Mouse (Mus musculus): ENCODE results near the gene Prim2. TPM values are rescaled to one million over a fixed set of nuclear protein-coding genes. Genes with fewer than 3 reads are reported as not detected.

Gene Prim2
- total and polyA plus RNA-seq, 3 experiments = 1.1 to 2.3 (median 2.3) TPM

DNA sequence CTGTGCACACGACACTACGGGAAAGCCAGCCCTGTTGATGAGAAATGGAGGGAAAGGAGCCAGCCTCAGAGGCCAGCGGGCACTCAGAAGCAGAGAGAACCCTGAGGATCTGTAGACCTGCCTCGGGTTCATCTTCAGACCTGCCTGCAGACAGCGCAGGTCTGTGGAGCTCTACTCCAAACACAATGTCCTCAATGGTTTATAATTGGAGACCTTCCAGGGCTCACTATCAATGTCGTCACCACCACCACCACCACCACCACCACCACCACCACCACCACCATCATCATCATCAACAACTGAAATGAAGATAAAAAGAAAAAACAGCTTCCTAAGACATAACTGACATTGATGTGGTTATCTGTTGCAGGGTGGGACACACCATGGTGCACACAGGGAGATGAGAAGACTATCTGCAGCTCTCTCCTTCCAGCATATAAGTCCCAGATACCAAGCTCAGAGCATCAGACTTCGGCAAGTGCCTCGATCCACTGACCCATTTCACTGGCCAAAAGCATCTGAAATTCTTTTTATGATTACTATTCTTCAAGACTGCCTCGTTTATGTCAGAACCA is 20.0 kb downstream of the Prim2 start:
- TF ChIP-seq POLR2A (IDR thresholded peaks at IDR 0.05; ENCODE audit: insufficient read depth, low read depth, low read length) (no peak), CTCF (IDR thresholded peaks at IDR 0.05) (no peak), EP300 (IDR thresholded peaks at IDR 0.05; ENCODE audit: insufficient read depth, low read depth, low read length) (no peak)
- H3K4me3 ChIP-seq = no peak overlapping the region
- no peaks in the 10 kb centered on the region for H3K36me3 ChIP-seq (ENCODE audit: control insufficient read depth, insufficient read depth, low read length)
- no peaks in the 10 kb centered on the region for H3K79me2 ChIP-seq (replicated peaks; ENCODE audit: control insufficient read depth, insufficient read depth, low read length)
- no peaks in the 10 kb centered on the region for H3K4me1 ChIP-seq (ENCODE audit: control insufficient read depth, insufficient read depth, low read length)
- H3K9ac ChIP-seq (ENCODE audit: low read depth, low read length) = no peak overlapping the region
- intact Hi-C loops (cut with DNase I) = loop anchor here (5.0 kb wide), 1 partner anchor 1472 kb away; no protein-coding TSS in a partner anchor
- no peak for DNase-seq
- no peaks in the 10 kb centered on the region for H3K27me3 ChIP-seq (ENCODE audit: control insufficient read depth, insufficient read depth, low read length)
- no peak overlapping the region for H3K27ac ChIP-seq
- whole genome bisulfite sequencing = 94% methylated on average over 9 of the region's 9 CpGs

- H3K36me3 ChIP-seq (ENCODE audit: control insufficient read depth, insufficient read depth, low read length) = no peaks in the 10 kb centered on the region
- H3K27me3 ChIP-seq (ENCODE audit: control insufficient read depth, insufficient read depth, low read length) = no peaks in the 10 kb centered on the region
- no peaks in the 10 kb centered on the region for H3K4me1 ChIP-seq (ENCODE audit: control insufficient read depth, insufficient read depth, low read length)
- no peak overlapping the region for H3K4me3 ChIP-seq
- H3K79me2 ChIP-seq (replicated peaks; ENCODE audit: control insufficient read depth, insufficient read depth, low read length) = no peaks in the 10 kb centered on the region
- intact Hi-C loops (cut with DNase I) = loop anchor here (5.0 kb wide), 1 partner anchor 1472 kb away; no protein-coding TSS in a partner anchor
- 88% methylated on average over 4 of the region's 4 CpGs for WGBS
- TF ChIP-seq CTCF (IDR thresholded peaks at IDR 0.05) = no peak
- TF ChIP-seq POLR2A (IDR thresholded peaks at IDR 0.05; ENCODE audit: insufficient read depth, low read depth, low read length) = no peak
- no peak for TF ChIP-seq EP300 (IDR thresholded peaks at IDR 0.05; ENCODE audit: insufficient read depth, low read depth, low read length)
- DNase-seq = no peak
- H3K27ac ChIP-seq = no peak overlapping the region
- no peak overlapping the region for H3K9ac ChIP-seq (ENCODE audit: low read depth, low read length)
Observed at GRCm38 (mm10) chr1:33649021-33649420, 20.6 kb downstream of the Prim2 start.

DNA sequence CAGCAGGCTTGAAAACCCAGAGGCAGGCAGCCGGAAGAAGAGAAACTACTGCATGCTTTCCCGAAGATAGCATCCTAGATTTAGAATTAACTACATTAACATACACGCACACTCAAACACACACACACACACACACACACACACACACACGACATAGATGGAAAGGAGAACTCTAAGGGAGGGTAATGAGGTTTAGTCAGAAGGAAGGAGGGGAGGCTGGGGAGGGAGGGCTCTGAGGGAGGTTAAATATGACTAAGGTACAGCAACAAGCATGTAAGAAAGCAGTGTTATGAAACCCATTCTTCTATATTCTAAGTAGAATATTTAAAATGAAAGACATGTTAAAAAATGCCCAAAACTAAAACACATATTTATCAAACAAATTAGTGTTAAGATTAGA is 21.9 kb downstream of the Prim2 start:
- no peak overlapping the region for H3K27ac ChIP-seq
- H3K36me3 ChIP-seq (ENCODE audit: control insufficient read depth, insufficient read depth, low read length) = no peaks in the 10 kb centered on the region
- H3K4me1 ChIP-seq (ENCODE audit: control insufficient read depth, insufficient read depth, low read length) = no peaks in the 10 kb centered on the region
- DNase-seq = no peak
- no peak overlapping the region for H3K4me3 ChIP-seq
- intact Hi-C loops (cut with DNase I) = loop anchor here (5.0 kb wide), 1 partner anchor 1470 kb away; no protein-coding TSS in a partner anchor
- no peak overlapping the region for H3K9ac ChIP-seq (ENCODE audit: low read depth, low read length)
- 69% methylated on average over 4 of the region's 4 CpGs for WGBS
- TF ChIP-seq EP300 (IDR thresholded peaks at IDR 0.05; ENCODE audit: insufficient read depth, low read depth, low read length) (no peak), POLR2A (IDR thresholded peaks at IDR 0.05; ENCODE audit: insufficient read depth, low read depth, low read length) (no peak), CTCF (IDR thresholded peaks at IDR 0.05) (no peak)
- H3K79me2 ChIP-seq (replicated peaks; ENCODE audit: control insufficient read depth, insufficient read depth, low read length) = no peaks in the 10 kb centered on the region
- no peaks in the 10 kb centered on the region for H3K27me3 ChIP-seq (ENCODE audit: control insufficient read depth, insufficient read depth, low read length)

DNA sequence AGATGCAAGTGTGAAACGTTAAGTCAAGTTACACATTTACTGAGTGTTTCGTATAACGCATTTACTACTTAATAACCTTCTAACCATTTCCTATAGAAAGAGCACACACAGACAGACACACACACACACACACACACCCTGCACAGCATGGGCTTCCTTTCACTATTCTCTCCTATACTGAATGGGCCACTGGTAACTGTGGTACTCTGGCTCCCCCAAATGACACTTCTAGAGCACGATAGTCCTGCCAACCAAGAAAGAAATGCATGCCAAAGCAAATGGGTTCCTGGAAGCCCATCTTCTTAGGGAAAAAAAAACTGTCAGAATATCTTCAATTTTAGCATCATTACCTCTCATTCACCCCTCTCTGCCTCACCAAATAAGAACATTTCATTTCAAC is 22.4 kb downstream of the Prim2 start:
- H3K36me3 ChIP-seq (ENCODE audit: control insufficient read depth, insufficient read depth, low read length) = no peaks in the 10 kb centered on the region
- intact Hi-C loops (cut with DNase I) = loop anchor here (5.0 kb wide), 1 partner anchor 1470 kb away; no protein-coding TSS in a partner anchor
- DNase-seq = no peak
- no peaks in the 10 kb centered on the region for H3K27me3 ChIP-seq (ENCODE audit: control insufficient read depth, insufficient read depth, low read length)
- H3K4me1 ChIP-seq (ENCODE audit: control insufficient read depth, insufficient read depth, low read length) = no peaks in the 10 kb centered on the region
- no peak overlapping the region for H3K27ac ChIP-seq
- no peaks in the 10 kb centered on the region for H3K79me2 ChIP-seq (replicated peaks; ENCODE audit: control insufficient read depth, insufficient read depth, low read length)
- no peak overlapping the region for H3K4me3 ChIP-seq
- no peak for TF ChIP-seq POLR2A (IDR thresholded peaks at IDR 0.05; ENCODE audit: insufficient read depth, low read depth, low read length)
- no peak for TF ChIP-seq EP300 (IDR thresholded peaks at IDR 0.05; ENCODE audit: insufficient read depth, low read depth, low read length)
- peak; percentile 61 for TF ChIP-seq CTCF (IDR thresholded peaks at IDR 0.05)
- no peak overlapping the region for H3K9ac ChIP-seq (ENCODE audit: low read depth, low read length)
- 78% methylated on average over 4 of the region's 4 CpGs for whole genome bisulfite sequencing

DNA sequence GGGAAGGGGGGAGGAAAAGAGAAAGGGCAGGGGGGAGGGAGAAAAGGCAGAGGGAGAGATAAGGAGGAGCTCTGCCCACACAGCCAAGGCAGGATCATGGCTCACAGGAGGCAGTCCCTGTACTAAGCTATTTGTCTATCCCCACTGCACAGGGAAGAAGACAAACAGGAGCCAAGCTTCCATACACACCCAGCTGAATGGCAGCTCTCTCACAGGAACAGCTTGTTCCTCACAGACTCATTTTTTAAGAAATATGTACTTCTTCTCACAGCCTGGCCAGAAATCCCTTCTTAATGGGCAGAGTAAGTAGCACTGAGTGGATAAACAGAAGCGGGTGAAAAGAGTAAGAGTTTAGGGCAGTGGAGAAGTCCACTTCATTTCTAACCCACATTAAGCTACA is 23.9 kb downstream of the Prim2 start:
- Histone ChIP-seq H3K4me1 (ENCODE audit: control insufficient read depth, insufficient read depth, low read length) (no peaks in the 10 kb centered on the region), H3K27me3 (ENCODE audit: control insufficient read depth, insufficient read depth, low read length) (no peaks in the 10 kb centered on the region), H3K79me2 (replicated peaks; ENCODE audit: control insufficient read depth, insufficient read depth, low read length) (no peaks in the 10 kb centered on the region), H3K36me3 (ENCODE audit: control insufficient read depth, insufficient read depth, low read length) (no peaks in the 10 kb centered on the region), H3K9ac (ENCODE audit: low read depth, low read length) (no peak overlapping the region), H3K4me3 (no peak overlapping the region), H3K27ac (no peak overlapping the region)
- no peak for TF ChIP-seq CTCF (IDR thresholded peaks at IDR 0.05)
- no peak for TF ChIP-seq POLR2A (IDR thresholded peaks at IDR 0.05; ENCODE audit: insufficient read depth, low read depth, low read length)
- no peak for TF ChIP-seq EP300 (IDR thresholded peaks at IDR 0.05; ENCODE audit: insufficient read depth, low read depth, low read length)
- DNase-seq = peak in 1 of 2 experiments; percentile 22
- intact Hi-C loops (cut with DNase I) = loop anchor here (5.0 kb wide), 1 partner anchor 1468 kb away; no protein-coding TSS in a partner anchor
- 76% methylated on average over 1 of the region's 1 CpGs for WGBS

DNA sequence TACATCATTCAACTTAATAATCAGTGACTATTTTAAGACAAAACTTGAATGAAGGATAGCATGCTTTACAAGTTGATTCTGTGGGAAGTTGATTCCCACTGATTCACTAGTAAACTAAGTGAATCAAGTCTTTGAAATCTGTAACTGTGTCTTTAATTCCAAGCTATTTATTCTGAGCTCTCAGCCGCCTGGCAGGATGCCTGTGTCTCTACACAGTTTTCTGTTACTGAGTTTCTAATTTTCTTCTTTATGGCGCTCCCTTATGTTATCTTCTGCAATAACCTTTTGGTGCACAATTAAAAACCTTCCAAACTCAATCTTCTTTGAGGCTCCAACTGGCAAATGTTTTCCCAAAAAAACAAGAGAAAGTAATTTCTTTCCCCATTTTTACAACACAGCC is 28.5 kb downstream of the Prim2 start:
- H3K27me3 ChIP-seq (ENCODE audit: control insufficient read depth, insufficient read depth, low read length) = no peaks in the 10 kb centered on the region
- H3K4me3 ChIP-seq = no peak overlapping the region
- TF ChIP-seq CTCF (IDR thresholded peaks at IDR 0.05) (0 out of 2 replicates have a peak, but pooled peaks have one; percentile 3), EP300 (IDR thresholded peaks at IDR 0.05; ENCODE audit: insufficient read depth, low read depth, low read length) (no peak)
- DNase-seq = no peak
- no peak overlapping the region for H3K27ac ChIP-seq
- H3K9ac ChIP-seq (ENCODE audit: low read depth, low read length) = no peak overlapping the region
- no peaks in the 10 kb centered on the region for H3K4me1 ChIP-seq (ENCODE audit: control insufficient read depth, insufficient read depth, low read length)
- no peaks in the 10 kb centered on the region for H3K36me3 ChIP-seq (ENCODE audit: control insufficient read depth, insufficient read depth, low read length)
- no peaks in the 10 kb centered on the region for H3K79me2 ChIP-seq (replicated peaks; ENCODE audit: control insufficient read depth, insufficient read depth, low read length)
- 62% methylated on average over 2 of the region's 2 CpGs for WGBS
- intact Hi-C loops (cut with DNase I) = no loop called here

All from heart, adult 2 months (tissue).